Mouse (Mus musculus) layer of hippocampus, adult 11-12 months (tissue): ENCODE data around the gene Rps6kb1.

Source experiments
- DNase-seq: peaks from one replicate; pipeline ENCODE4 v3.0.0; 2022; ENCODE audit warnings: low spot score

The Rps6kb1 gene

GRCm38 (mm10) chr11:86468345-86468744 lies 76.3 kb downstream of the Rps6kb1 start:
- DNase-seq, result no peak

- DNase-seq, result peak; percentile 74
Observed at GRCm38 (mm10) chr11:86464275-86464674, 80.3 kb downstream of the Rps6kb1 start.

- no peak for DNase-seq
Observed at GRCm38 (mm10) chr11:86462579-86462978, 82.0 kb downstream of the Rps6kb1 start.

GRCm38 (mm10) chr11:86458866-86459265 lies 85.7 kb downstream of the Rps6kb1 start:
- DNase-seq, result no peak

GRCm38 (mm10) chr11:86457545-86457944 lies 87.1 kb downstream of the Rps6kb1 start:
- no peak for DNase-seq

- DNase-seq, result no peak
Observed at GRCm38 (mm10) chr11:86453991-86454390, 90.6 kb downstream of the Rps6kb1 start.
